Mouse (Mus musculus) neural tube, embryonic 11.5 days (tissue): ENCODE measurements around the gene Psip1. TPM values are rescaled to one million over a fixed set of nuclear protein-coding genes. Genes with fewer than 3 reads are reported as not detected.

Experiments
- polyA plus RNA-seq: library from polyadenylated mRNA; unstranded; fragments of >200 nt; fragmentation: Nextera tagmentation; extraction: Ambion mirVana; gene quantifications from 2 replicates; pipeline ENCODE4 v1.2.1, GENCODE M21; 2014

Psip1 gene
- polyA plus RNA-seq, 1 experiment from 2014 or later = 360 TPM

Other genes starting within 250 kb of the Psip1 start
- 2.6 and 3.4 TPM in 2 replicates for gene Ttc39b, start 162.2 kb downstream of the Psip1 start, polyA plus RNA-seq
- 77.8 and 78.4 TPM in 2 replicates for gene Snapc3, start 68.7 kb downstream of the Psip1 start, polyA plus RNA-seq
- gene Ccdc171, start 39.1 kb upstream of the Psip1 start, polyA plus RNA-seq = 3.9 and 4.0 TPM in 2 replicates